Mouse (Mus musculus) yolk sac, embryonic 10.5 days (tissue): ENCODE data around the gene Rarg.
A peak's percentile ranks its signal among the peaks of the same experiment; 100 is the strongest.

Experiments used
- DNase-seq: peaks from one replicate; pipeline ENCODE4 v3.0.0-alpha.2; 2017; ENCODE audit warnings: low spot score

Gene Rarg

DNA sequence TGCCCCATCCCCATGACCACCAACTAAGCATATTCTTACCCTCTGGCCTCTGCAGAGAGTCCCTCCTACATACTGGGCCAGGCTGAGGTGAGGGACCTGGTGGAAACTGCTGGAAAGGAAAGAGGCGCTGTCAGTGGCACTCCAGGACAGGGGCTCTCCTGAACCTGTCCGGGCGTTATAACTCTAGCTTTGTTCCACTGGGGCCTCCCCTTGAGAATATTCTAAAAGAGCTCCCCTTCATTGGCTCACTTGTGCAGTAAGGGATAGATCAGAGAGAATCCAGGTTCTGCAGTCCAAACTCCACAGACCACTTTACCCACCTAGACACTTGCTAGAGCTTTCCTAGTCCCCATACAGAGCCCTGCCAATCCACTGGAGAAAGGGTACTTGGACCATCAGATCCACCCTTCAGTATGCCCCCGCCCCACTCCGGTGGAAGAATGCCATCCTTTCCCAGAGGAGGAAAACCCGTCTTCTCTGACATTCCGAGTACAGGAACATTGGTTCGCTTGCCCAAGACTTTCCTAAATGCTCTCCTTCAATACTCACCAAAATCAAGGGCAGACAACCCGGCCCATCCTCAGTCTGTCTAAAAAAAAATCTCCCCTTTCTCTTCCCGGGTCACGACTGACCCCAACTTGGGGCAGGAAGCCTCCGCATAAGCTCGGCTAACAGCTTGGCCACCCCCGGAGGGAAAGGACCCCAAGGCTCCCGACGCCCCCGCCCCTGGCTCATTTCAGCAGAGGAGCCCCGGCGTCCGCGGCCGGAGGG lies 701 bp downstream of the Rarg start:
- no peak for DNase-seq

DNA sequence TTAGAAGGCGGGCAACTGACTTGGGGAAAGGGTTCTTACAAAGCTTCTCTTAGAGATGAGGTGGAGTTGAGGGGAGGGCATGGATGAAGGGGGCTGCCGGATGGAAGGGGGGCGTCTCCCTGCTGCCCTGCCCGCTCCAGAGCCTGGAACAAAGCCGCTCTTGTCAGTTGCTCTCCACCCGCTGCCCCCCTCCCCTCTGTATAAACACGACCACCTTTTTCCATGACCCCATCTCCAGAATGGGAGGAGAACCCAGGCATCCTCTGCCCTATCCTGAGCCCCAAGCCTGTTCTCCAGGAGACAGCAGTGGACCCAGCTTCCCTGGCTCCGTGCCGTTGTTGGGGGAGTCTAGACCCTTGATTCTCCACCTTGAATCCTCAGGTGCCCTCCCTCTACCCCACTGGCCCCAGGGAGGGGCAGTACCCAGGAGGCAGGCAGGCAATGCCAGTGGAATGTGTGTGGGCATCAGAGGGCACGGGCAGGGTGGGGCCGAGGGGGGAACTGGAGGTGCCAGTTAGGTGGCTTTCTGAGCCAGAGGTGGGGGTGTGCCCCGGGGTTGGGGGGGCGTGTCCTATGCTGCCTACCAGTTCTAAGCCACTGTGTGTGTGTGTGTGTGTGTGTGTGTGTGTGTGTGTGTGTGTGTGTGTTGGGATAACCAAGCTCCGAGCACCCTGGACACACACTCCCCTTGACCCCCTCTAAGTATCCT lies 1.6 kb downstream of the Rarg start:
- no peak for DNase-seq

- no peak for DNase-seq
Measured at GRCm38 (mm10) chr15:102250521-102250920, 6.8 kb downstream of the Rarg start.

DNA sequence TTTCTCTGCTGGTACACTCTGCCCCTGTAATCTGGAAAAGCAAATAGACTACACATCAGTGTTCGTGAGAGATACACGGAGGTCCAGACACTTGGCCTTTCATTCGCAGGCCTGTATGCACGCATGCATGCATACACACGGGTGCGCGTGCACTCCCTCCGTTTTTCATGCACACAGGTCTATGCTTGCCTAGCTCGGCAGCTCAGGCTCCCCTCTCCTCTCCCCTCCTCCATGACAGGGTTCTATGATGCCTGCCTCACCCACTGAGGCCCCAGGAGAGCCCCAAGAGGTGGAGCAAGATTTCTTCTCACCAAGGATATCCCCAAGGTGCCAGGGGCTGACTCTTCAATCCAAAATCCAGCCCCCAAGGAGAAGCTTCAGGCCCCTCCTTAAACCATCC lies 7.3 kb downstream of the Rarg start:
- no peak for DNase-seq

DNA sequence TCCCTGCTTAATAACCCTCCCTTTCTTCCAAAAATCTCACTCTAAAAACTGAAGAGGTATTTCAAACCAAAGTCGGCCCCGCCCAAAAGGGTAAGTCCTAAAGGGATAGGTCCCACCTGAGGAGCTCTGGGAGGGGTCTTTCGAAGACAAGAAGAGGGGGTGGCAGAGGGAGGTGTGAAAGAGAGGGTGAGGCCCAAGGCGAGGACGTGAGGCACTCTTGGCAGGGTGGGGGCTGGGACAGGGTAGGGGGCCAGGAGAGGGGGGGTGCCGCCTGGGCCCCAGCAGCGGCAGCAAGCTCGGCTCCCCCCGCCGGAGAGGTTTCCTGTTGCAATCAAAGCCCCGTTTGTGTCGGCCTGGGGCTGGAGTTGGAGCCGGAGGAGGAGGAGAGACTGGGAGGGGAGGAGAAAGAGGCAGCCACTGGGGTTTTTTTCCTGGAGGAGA lies 8.0 kb downstream of the Rarg start:
- DNase-seq, result no peak

GRCm38 (mm10) chr15:102248812-102249191 lies 8.5 kb downstream of the Rarg start:
- no peak for DNase-seq

DNA sequence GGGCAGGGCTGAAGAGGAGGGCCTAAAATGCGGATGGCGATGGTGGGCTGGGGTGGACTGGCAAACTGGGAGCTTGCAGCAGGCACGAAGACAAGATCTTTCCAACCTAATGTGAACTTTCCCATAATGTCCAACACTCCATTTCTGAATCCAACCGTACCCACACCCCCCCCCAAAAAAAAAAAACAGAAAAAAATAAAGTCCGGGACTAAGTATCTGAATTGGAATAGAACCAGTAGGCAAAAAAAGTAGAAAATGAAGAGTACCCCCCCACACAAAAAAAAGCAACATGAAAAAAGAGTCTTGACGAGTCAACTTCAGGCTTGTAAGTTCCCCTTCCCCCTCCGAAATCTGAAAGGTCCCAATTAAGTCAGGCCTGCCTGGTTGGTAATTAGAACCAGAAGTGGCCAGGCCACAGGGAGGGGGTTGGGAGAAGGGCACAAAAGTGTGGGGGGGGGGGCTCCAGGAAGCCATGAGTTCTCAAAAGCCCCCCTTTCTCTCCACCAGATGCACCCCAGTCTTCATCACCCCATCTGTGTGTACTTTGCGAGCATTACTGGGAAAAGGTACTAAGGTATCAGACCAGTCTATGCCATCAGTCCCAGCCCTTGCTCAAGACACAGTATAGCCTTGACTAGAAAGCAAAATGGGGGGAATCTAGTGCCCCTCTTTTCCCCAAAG lies 9.0 kb downstream of the Rarg start:
- DNase-seq, result no peak

DNA sequence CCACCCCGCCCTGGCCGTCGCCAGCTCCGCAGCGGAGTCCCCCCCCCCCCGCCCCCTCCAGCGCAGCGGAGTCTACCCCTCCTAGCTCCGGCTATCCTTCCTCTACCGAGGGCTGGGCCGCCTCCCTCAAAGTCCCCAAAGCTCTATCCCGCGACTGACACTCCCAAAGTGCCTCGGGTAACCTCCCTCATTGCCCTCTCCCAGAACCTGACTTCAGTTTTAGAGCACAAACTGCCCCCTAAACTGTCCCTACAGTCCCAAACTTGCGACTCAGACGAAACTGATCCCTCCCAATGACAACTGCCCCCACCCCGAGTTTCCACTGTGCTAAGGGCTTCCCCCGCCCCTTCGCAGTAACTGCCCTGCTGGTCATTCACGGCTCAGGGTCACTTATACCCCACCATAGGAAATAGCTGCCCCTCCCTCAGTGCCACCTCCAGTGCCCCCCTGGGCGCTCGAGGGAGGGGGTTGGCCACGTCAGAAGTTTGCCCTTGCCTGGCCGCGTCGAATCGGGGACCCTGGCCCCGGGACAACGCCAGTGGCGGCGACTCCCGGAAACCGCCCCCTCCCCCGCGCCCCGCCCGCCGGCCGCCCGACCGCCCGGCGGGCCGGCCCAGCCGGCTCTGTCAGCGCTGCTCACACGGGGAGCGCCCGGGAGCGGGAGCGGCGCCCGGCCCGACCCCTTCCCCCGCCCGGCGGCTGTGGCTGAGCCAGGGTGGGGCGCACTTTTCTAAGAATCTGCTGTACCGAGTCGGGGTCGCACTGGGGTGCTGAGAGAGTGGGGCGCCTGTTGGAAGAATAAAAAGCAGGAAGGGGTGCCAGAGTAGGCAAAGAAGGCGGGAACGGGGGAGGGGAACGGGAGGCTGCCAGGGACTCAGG lies 9.8 kb downstream of the Rarg start:
- DNase-seq, result peak; percentile 84

DNA sequence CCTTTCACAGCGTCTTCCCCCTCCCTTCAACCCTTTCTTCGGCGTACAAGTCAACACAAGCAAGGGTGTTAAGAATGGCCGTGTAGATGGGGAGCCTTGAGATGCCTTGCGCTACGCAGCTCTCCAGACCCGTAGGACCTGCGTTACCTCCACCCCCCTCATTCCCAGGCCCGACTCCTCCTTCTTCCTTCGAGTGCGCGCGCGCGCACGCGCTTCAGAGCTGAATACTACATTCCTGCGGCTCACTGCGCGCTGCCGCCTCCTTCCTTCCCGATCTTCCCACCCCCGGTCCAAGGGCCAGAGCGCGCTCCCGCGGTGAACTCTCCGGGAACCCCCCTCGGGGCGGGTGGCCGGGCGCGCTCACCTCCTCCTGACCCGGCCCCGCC lies 10.5 kb downstream of the Rarg start:
- DNase-seq, result peak; percentile 96

DNA sequence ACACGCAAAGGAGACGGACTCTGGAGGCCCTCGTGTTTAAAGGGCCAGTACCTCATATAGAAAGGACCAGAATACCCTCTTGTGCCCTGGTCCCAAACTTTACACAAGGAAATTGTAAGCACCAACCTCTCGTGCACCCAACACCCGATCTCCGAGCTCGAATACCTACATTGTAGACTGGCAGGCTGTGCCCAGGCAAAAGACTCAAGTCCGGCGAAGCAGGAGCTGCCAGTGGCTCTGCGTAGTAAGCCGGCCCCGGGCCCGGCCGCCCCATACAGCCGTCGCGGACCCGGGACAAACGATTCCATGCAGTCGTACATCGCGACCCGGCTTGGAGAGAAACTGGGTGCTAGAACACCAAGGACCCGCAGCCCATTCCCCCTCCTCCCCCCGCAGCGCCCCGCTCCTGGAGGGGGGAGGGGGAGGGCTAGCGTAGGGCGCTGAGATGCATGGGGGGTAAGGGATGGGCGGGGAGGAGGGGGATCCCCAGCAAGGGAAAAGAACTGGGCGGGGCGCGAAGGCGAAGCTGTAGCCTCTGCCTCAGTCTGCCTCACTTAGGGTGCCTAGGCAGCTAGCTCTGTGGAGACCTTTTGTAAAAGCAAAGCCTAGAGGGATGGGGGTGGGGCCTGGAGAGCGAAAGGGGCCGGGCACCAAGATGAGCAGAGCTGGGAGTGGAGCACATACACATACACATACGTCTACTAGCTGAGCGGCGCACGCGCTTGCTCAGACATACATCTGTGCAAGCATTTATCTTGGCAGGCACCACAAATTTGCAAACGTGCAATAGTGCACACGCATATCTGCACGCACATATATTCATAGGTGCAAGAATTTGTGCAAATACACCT lies 11.2 kb downstream of the Rarg start:
- DNase-seq, result peak; percentile 82

GRCm38 (mm10) chr15:102245461-102245881 lies 11.8 kb downstream of the Rarg start:
- DNase-seq, result no peak

GRCm38 (mm10) chr15:102244306-102245191 lies 12.8 kb downstream of the Rarg start:
- no peak for DNase-seq

- no peak for DNase-seq
Measured at GRCm38 (mm10) chr15:102243229-102244190, 13.8 kb downstream of the Rarg start.

GRCm38 (mm10) chr15:102242404-102243228 lies 14.7 kb downstream of the Rarg start:
- DNase-seq, result no peak

GRCm38 (mm10) chr15:102240607-102241006 lies 16.7 kb downstream of the Rarg start:
- DNase-seq, result no peak

GRCm38 (mm10) chr15:102239851-102240250 lies 17.5 kb downstream of the Rarg start:
- DNase-seq, result no peak

DNA sequence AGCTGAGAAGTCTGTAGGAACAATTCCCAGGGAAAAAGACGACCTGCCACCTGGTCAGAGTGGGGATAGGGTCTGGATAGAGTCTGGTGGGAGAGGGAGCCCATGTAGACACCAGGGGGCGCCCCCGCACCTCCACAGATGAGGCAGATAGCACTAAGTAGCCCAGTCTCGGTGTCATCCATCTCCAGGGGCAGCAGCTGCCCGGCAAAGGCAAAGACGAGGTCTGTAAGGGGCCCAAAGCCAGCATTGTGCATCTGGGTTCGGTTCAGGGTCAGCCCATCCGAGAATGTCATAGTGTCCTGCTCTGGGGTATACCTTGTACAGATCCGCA lies 18.1 kb downstream of the Rarg start:
- DNase-seq, result peak; percentile 71
